Comparison of ENCODE assay signal across 9 mouse cellular contexts in the genomic region with DNA sequence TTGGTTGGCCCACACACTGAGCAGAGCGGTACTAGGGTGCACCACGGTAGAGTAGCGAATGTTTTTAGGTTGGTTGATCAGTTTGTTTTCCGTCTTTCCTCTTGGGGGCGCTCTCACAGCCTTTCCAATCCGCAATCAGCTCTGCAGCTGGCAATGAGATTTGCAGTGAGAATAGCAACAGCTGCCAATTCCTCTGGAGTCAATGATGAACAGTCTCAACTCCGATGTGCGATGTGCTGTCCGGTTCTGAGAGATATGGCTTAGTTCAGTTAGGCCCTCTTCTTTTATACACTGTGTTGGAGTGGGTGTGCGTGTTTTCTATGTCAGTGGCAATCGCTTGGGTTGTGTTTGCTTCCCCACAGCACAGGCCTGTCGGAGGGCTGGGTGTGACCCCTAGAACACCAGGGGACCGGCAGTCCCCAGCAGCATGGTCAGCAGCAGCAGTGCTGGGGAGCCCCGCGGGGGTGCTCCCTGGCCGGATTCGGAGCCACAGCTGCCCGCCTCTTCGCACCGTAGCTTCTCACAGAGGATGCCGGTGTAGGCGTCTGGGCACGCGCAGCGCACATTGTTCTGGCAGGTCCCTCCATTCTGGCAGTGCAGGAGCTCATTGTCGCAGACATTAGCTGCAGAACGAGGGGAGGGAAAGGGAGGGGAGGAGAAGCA.
DNase-seq lines count a peak whose midpoint lies in the region; ATAC-seq and TF ChIP-seq lines count a peak whose summit lies in the region.
"Had no signal": no experiment of that assay in that cellular context is flagged by ENCODE, and none has a peak within 500 bp of the region (broad histone marks: within the 10 kb centered on the region; RNA-seq: fewer than 3 reads in every experiment).

No protein-coding gene starts in this region.

- H3K4me1 ChIP-seq in forebrain, embryonic 15.5 days: peaks cover 25% of the 10 kb centered on the region
- peaks cover 23% of the 10 kb centered on the region for H3K4me1 ChIP-seq in hindbrain, embryonic 13.5 days (replicated peaks)
- no peaks in the 10 kb centered on the region for H3K4me1 ChIP-seq in lung, postnatal 0 days (ENCODE audit: insufficient read depth, low read depth, low read length)

- 1% methylated on average over 27 of the region's 27 CpGs for WGBS in forebrain, embryonic 15.5 days
- 1% methylated on average over 27 of the region's 27 CpGs for WGBS in hindbrain, embryonic 13.5 days
- WGBS in lung, postnatal 0 days: 4% methylated on average over 27 of the region's 27 CpGs

- H3K36me3 ChIP-seq in forebrain, embryonic 15.5 days: no peaks in the 10 kb centered on the region
- H3K36me3 ChIP-seq in hindbrain, embryonic 13.5 days: no peaks in the 10 kb centered on the region
- no peaks in the 10 kb centered on the region for H3K36me3 ChIP-seq in lung, postnatal 0 days (ENCODE audit: insufficient read depth, low read length)

- peak overlapping the region; percentile 52 for H3K4me3 ChIP-seq in forebrain, embryonic 15.5 days
- H3K4me3 ChIP-seq in hindbrain, embryonic 13.5 days: peak overlapping the region; percentile 44
- peak overlapping the region; percentile 15; the same call in 1 of the 2 replicates for H3K4me3 ChIP-seq in lung, postnatal 0 days (ENCODE audit: low read depth, low read length)
- H3K4me3 ChIP-seq: erythroblast, embryonic 14.5 days had no signal

- peak overlapping the region; percentile 89 for H3K27ac ChIP-seq in forebrain, embryonic 15.5 days (replicated peaks)
- H3K27ac ChIP-seq in hindbrain, embryonic 13.5 days: peak overlapping the region; percentile 95
- no peak overlapping the region for H3K27ac ChIP-seq in lung, postnatal 0 days (ENCODE audit: low read length)

- DNase-seq in R1 (ENCODE audit: low read depth, low spot score): peak; percentile 76
- peak; percentile 30 for DNase-seq in cerebellum, adult 11-12 months
- peak; percentile 70 to 78 for DNase-seq in layer of hippocampus, postnatal 10 days (ENCODE audit: low spot score in 2 of 2)
- peak; percentile 27 for DNase-seq in lung, postnatal 0 days (ENCODE audit: low spot score)
- peak; percentile 88 for DNase-seq in retina, postnatal 1 day
- no peak for DNase-seq in natural killer cell, adult 2 months (ENCODE audit: low spot score in 2 of 2)

- peak overlapping the region; percentile 93 for H3K4me2 ChIP-seq in forebrain, embryonic 15.5 days (replicated peaks)
- H3K4me2 ChIP-seq in hindbrain, embryonic 13.5 days: peak overlapping the region; percentile 73
- peak overlapping the region; percentile 52 for H3K4me2 ChIP-seq in lung, postnatal 0 days (replicated peaks; ENCODE audit: low read depth, low read length)

- ATAC-seq in forebrain, embryonic 15.5 days (replicated peaks): peak; percentile 91
- peak; percentile 90 for ATAC-seq in hindbrain, embryonic 13.5 days (ENCODE audit: low FRiP score)
- ATAC-seq in lung, postnatal 0 days: peak; percentile 26; the same call in 1 of the 2 replicates

- no peak for TF ChIP-seq EP300 in lung, postnatal 0 days (IDR thresholded peaks at IDR 0.05)

- peak; percentile 57 for TF ChIP-seq CTCF in lung, postnatal 0 days (IDR thresholded peaks at IDR 0.05)

- peak overlapping the region; percentile 73 for H3K9ac ChIP-seq in forebrain, embryonic 15.5 days (replicated peaks)
- H3K9ac ChIP-seq in hindbrain, embryonic 13.5 days: peak overlapping the region; percentile 74
- no peak overlapping the region for H3K9ac ChIP-seq in lung, postnatal 0 days (replicated peaks; ENCODE audit: low read depth)

- H3K27me3 ChIP-seq in forebrain, embryonic 15.5 days: no peaks in the 10 kb centered on the region
- no peaks in the 10 kb centered on the region for H3K27me3 ChIP-seq in hindbrain, embryonic 13.5 days
- no peaks in the 10 kb centered on the region for H3K27me3 ChIP-seq in lung, postnatal 0 days (replicated peaks; ENCODE audit: insufficient read depth, low read length)

- no peaks in the 10 kb centered on the region for H3K9me3 ChIP-seq in forebrain, embryonic 15.5 days
- H3K9me3 ChIP-seq in hindbrain, embryonic 13.5 days: no peaks in the 10 kb centered on the region
- H3K9me3 ChIP-seq in lung, postnatal 0 days (ENCODE audit: low read length): no peaks in the 10 kb centered on the region

Comparison
In these comparisons a context has a peak if more than half of its experiments do, and no peak if none do; other contexts are left out.
1. DNase-seq: peak in R1 (single experiment), cerebellum, adult 11-12 months (single experiment), layer of hippocampus, postnatal 10 days (2 of 2), lung, postnatal 0 days (single experiment) and retina, postnatal 1 day (single experiment); none in natural killer cell, adult 2 months (0 of 2).
2. ATAC-seq: peak in every context shown above with its lines; median percentile 91 in forebrain, embryonic 15.5 days; 90 in hindbrain, embryonic 13.5 days; 26 in lung, postnatal 0 days.
3. Peak in every context shown above with its lines, with median percentiles within 50 percentile points of each other: H3K4me2 ChIP-seq and H3K4me3 ChIP-seq.